Mouse (Mus musculus): Measurements from ENCODE around the gene Zdhhc25. TPM values are rescaled to one million over a fixed set of nuclear protein-coding genes. Genes with fewer than 3 reads are reported as not detected.

Zdhhc25 gene
- polyA plus RNA-seq, 1 experiment from 2014 or later = not detected

Other genes starting within 250 kb of the Zdhhc25 start
- gene Brd1, start 133.9 kb downstream of the Zdhhc25 start, polyA plus RNA-seq (2014; fragmentation: Nextera tagmentation; extraction: Ambion mirVana) = 29.0 TPM in 2 replicates
- 43.6 and 47.2 TPM in 2 replicates for gene Zbed4, start 151.4 kb downstream of the Zdhhc25 start, polyA plus RNA-seq (2014; fragmentation: Nextera tagmentation; extraction: Ambion mirVana)
- 10.8 and 13.5 TPM in 2 replicates for gene Alg12, start 219.0 kb downstream of the Zdhhc25 start, polyA plus RNA-seq (2014; fragmentation: Nextera tagmentation; extraction: Ambion mirVana)
- gene Creld2, start 219.3 kb downstream of the Zdhhc25 start, polyA plus RNA-seq (2014; fragmentation: Nextera tagmentation; extraction: Ambion mirVana) = 79.4 and 89.4 TPM in 2 replicates

Measured in forebrain, embryonic 11.5 days (tissue).